35 mouse cellular contexts compared by ENCODE assay signal in genomic region chr14:87669496-87669895, GRCm38 (mm10).
"Had no signal": no experiment of that assay in that cellular context is flagged by ENCODE, and none has a peak within 500 bp of the region (broad histone marks: within the 10 kb centered on the region; RNA-seq: fewer than 3 reads in every experiment).

No protein-coding gene starts in this region.

- H3K4me2 ChIP-seq: heart, embryonic 11.5 days; heart, embryonic 12.5 days; heart, embryonic 13.5 days; heart, embryonic 15.5 days; hindbrain, embryonic 12.5 days; hindbrain, embryonic 13.5 days; hindbrain, embryonic 14.5 days; hindbrain, embryonic 15.5 days; intestine, embryonic 15.5 days; kidney, embryonic 15.5 days had no signal

- H3K36me3 ChIP-seq: heart, embryonic 10.5 days; heart, embryonic 12.5 days; heart, embryonic 13.5 days; heart, embryonic 15.5 days; hindbrain, embryonic 10.5 days; hindbrain, embryonic 12.5 days; hindbrain, embryonic 13.5 days; hindbrain, embryonic 15.5 days; intestine, embryonic 15.5 days; kidney, embryonic 15.5 days had no signal

- ATAC-seq: hindbrain, embryonic 16.5 days; hindbrain, postnatal 0 days; inflammation-experienced regulatory T-cells, adult 6 months; intestine, embryonic 15.5 days; intestine, embryonic 16.5 days; intestine, postnatal 0 days had no signal

- H3K4me1 ChIP-seq: heart, embryonic 10.5 days; heart, embryonic 12.5 days; heart, embryonic 13.5 days; heart, embryonic 15.5 days; hindbrain, embryonic 10.5 days; hindbrain, embryonic 12.5 days; hindbrain, embryonic 13.5 days; hindbrain, embryonic 15.5 days; intestine, embryonic 15.5 days; kidney, embryonic 15.5 days had no signal

- H3K4me3 ChIP-seq: heart, embryonic 10.5 days; heart, embryonic 12.5 days; heart, embryonic 13.5 days; heart, embryonic 15.5 days; hindbrain, embryonic 10.5 days; hindbrain, embryonic 12.5 days; hindbrain, embryonic 13.5 days; hindbrain, embryonic 15.5 days; intestine, embryonic 15.5 days; kidney, embryonic 15.5 days; layer of hippocampus, adult 2 months had no signal

- H3K27me3 ChIP-seq: heart, embryonic 12.5 days; heart, embryonic 13.5 days; heart, embryonic 15.5 days; hindbrain, embryonic 12.5 days; hindbrain, embryonic 13.5 days; hindbrain, embryonic 15.5 days; intestine, embryonic 15.5 days; kidney, embryonic 15.5 days had no signal

- DNase-seq: heart, postnatal 10 days; heart, postnatal 14 days; heart, postnatal 36 days; heart, postnatal 4 days; kidney, adult 11 months; kidney, adult 18-20 months; kidney, adult 2 months; kidney, adult 8-10 months; kidney, adult 9 months; kidney, postnatal 10 days; kidney, postnatal 14 days; kidney, postnatal 25 days; kidney, postnatal 36 days; kidney, postnatal 4 days; layer of hippocampus, adult 9-11 months; layer of hippocampus, postnatal 36 days had no signal

- H3K9ac ChIP-seq: heart, embryonic 12.5 days; heart, embryonic 13.5 days; heart, embryonic 15.5 days; hindbrain, embryonic 12.5 days; hindbrain, embryonic 13.5 days; hindbrain, embryonic 14.5 days; hindbrain, embryonic 15.5 days; intestine, embryonic 15.5 days; kidney, embryonic 15.5 days had no signal

- H3K27ac ChIP-seq: heart, embryonic 10.5 days; heart, embryonic 13.5 days; heart, embryonic 15.5 days; hindbrain, embryonic 10.5 days; hindbrain, embryonic 12.5 days; hindbrain, embryonic 13.5 days; hindbrain, embryonic 14.5 days; hindbrain, embryonic 15.5 days; hindbrain, postnatal 0 days; intestine, embryonic 15.5 days; kidney, embryonic 15.5 days; kidney, postnatal 0 days; layer of hippocampus, adult 2 months had no signal

- H3K9me3 ChIP-seq: heart, embryonic 10.5 days; heart, embryonic 12.5 days; heart, embryonic 13.5 days; heart, embryonic 15.5 days; hindbrain, embryonic 10.5 days; hindbrain, embryonic 12.5 days; hindbrain, embryonic 13.5 days; hindbrain, embryonic 15.5 days; intestine, embryonic 15.5 days; kidney, embryonic 15.5 days had no signal
